In the genomic region with DNA sequence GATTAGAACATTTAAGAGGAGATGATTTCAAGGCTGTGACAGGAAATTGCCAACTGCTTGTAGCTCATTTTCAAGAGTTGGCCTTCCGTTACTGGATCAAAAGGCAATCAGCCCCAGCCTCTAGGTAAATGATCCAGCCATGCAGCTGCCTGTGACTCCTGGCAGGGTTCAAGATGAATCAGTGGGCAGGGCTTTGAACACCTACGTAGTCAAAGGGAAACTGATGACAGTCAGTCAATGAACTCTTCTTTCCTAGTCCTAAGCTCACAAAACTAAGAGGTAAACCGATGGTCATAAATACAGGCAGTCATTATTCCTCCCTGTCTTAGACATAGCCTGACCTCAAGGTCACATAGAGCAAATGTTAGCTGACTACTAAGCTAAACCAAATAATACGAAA, we compare ENCODE assay signal across 15 mouse cellular contexts.
"Had no signal": no experiment of that assay in that cellular context is flagged by ENCODE, and none has a peak within 500 bp of the region (broad histone marks: within the 10 kb centered on the region; RNA-seq: fewer than 3 reads in every experiment).

No protein-coding gene starts in this region.

- ATAC-seq: liver, postnatal 0 days; lung, postnatal 0 days; midbrain, embryonic 16.5 days had no signal

- H3K36me3 ChIP-seq: lung, embryonic 15.5 days; midbrain, embryonic 10.5 days; midbrain, embryonic 12.5 days; neural tube, embryonic 12.5 days had no signal

- H3K4me2 ChIP-seq: lung, embryonic 15.5 days; midbrain, embryonic 12.5 days; neural tube, embryonic 12.5 days had no signal

- H3K9ac ChIP-seq: liver, postnatal 0 days; lung, embryonic 15.5 days; midbrain, embryonic 12.5 days; neural tube, embryonic 12.5 days had no signal

- H3K27ac ChIP-seq: lung, embryonic 15.5 days; midbrain, embryonic 10.5 days; midbrain, embryonic 12.5 days; neural tube, embryonic 12.5 days had no signal

- H3K4me3 ChIP-seq: lung, embryonic 15.5 days; midbrain, embryonic 10.5 days; midbrain, embryonic 12.5 days; neural tube, embryonic 12.5 days had no signal

- H3K9me3 ChIP-seq: lung, embryonic 15.5 days; midbrain, embryonic 10.5 days; midbrain, embryonic 12.5 days; neural tube, embryonic 12.5 days had no signal

- DNase-seq: liver, postnatal 0 days; lung, adult 2 months; lung, postnatal 14 days; lung, postnatal 4 days; right cerebral cortex, adult 18-20 months; right cerebral cortex, postnatal 25 days; right cerebral cortex, postnatal 4 days; spleen, adult 18-20 months; thymus, adult 18-20 months had no signal

- H3K27me3 ChIP-seq: lung, embryonic 15.5 days; midbrain, embryonic 12.5 days; neural tube, embryonic 12.5 days had no signal

- H3K4me1 ChIP-seq: lung, embryonic 15.5 days; midbrain, embryonic 10.5 days; midbrain, embryonic 12.5 days; neural tube, embryonic 12.5 days had no signal
